Mouse (Mus musculus): ENCODE measurements around the gene D430041D05Rik.

D430041D05Rik gene

GRCm38 (mm10) chr2:104153876-104154275 lies 256.9 kb downstream of the D430041D05Rik start:
- no peak for DNase-seq (ENCODE audit: low read depth)

- no peak for DNase-seq (ENCODE audit: low read depth)
Observed at GRCm38 (mm10) chr2:104153345-104153744, 257.5 kb downstream of the D430041D05Rik start.

GRCm38 (mm10) chr2:104150608-104151397 lies 260.0 kb downstream of the D430041D05Rik start:
- no peak for DNase-seq (ENCODE audit: low read depth)

- no peak for DNase-seq (ENCODE audit: low read depth)
Observed at GRCm38 (mm10) chr2:104147910-104148561, 262.8 kb downstream of the D430041D05Rik start.

- DNase-seq (ENCODE audit: low read depth) = no peak
Observed at GRCm38 (mm10) chr2:104145983-104146382, 264.8 kb downstream of the D430041D05Rik start.

- DNase-seq (ENCODE audit: low read depth) = no peak
Observed at GRCm38 (mm10) chr2:104144004-104144403, 266.8 kb downstream of the D430041D05Rik start.

- DNase-seq (ENCODE audit: low read depth) = no peak
Observed at GRCm38 (mm10) chr2:104142140-104142539, 268.7 kb downstream of the D430041D05Rik start.

GRCm38 (mm10) chr2:104135920-104136319 lies 274.9 kb downstream of the D430041D05Rik start:
- DNase-seq (ENCODE audit: low read depth) = no peak

GRCm38 (mm10) chr2:104134150-104135056 lies 276.4 kb downstream of the D430041D05Rik start:
- DNase-seq (ENCODE audit: low read depth) = peak; percentile 80

- no peak for DNase-seq (ENCODE audit: low read depth)
Observed at GRCm38 (mm10) chr2:104133042-104133810, 277.6 kb downstream of the D430041D05Rik start.

GRCm38 (mm10) chr2:104132266-104132859 lies 278.4 kb downstream of the D430041D05Rik start:
- DNase-seq (ENCODE audit: low read depth) = no peak

GRCm38 (mm10) chr2:104130969-104131368 lies 279.8 kb downstream of the D430041D05Rik start:
- no peak for DNase-seq (ENCODE audit: low read depth)

- no peak for DNase-seq (ENCODE audit: low read depth)
Observed at GRCm38 (mm10) chr2:104130165-104130564, 280.6 kb downstream of the D430041D05Rik start.

- DNase-seq (ENCODE audit: low read depth) = no peak
Observed at GRCm38 (mm10) chr2:104128803-104129531, 281.8 kb downstream of the D430041D05Rik start.

GRCm38 (mm10) chr2:104124071-104124470 lies 286.7 kb downstream of the D430041D05Rik start:
- no peak for DNase-seq (ENCODE audit: low read depth)

GRCm38 (mm10) chr2:104123540-104123939 lies 287.3 kb downstream of the D430041D05Rik start:
- no peak for DNase-seq (ENCODE audit: low read depth)

- peak; percentile 91 for DNase-seq (ENCODE audit: low read depth)
Observed at GRCm38 (mm10) chr2:104122505-104123378, 288.1 kb downstream of the D430041D05Rik start, which contains the start of gene A930018P22Rik. TSS of gene A930018P22Rik (plus strand) at chr2:104122769.

GRCm38 (mm10) chr2:104121681-104122504 lies 288.9 kb downstream of the D430041D05Rik start:
- no peak for DNase-seq (ENCODE audit: low read depth)

Measured in c-Kit-positive CD71-negative TER-119-negative erythroid progenitor cells, embryonic 14.5 days (primary cell).